Mouse (Mus musculus): ENCODE results near the gene S100a14. TPM values are rescaled to one million over a fixed set of nuclear protein-coding genes. Genes with fewer than 3 reads are reported as not detected.

Gene S100a14
- polyA plus RNA-seq, 1 experiment from 2014 or later, result 10.7 TPM

DNA sequence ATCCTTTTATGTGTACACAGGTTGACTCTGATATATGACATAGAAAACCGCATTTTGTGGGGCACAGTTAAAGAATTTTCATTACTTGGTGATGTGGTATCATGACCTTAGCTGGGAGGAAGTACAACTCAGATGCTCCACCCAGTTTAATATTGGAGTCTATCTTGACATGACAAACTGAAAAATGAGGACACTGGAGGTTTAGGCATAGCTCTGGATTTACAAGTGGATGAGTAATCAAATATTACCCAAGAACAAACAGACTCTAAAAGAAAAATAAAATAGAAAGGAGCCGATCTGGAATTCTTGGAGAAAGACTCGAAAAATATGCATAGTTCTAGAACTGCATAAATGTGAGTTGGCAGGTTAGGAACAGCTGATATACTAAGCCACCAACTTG lies 48.7 kb downstream of the S100a14 start:
- no peak for ATAC-seq
- Histone ChIP-seq H3K27me3 (replicated peaks; ENCODE audit: control insufficient read depth, insufficient read depth, low read length) (no peaks in the 10 kb centered on the region), H3K4me1 (ENCODE audit: control insufficient read depth, insufficient read depth, low read length) (no peaks in the 10 kb centered on the region), H3K9me3 (ENCODE audit: control insufficient read depth, low read length) (no peaks in the 10 kb centered on the region), H3K9ac (ENCODE audit: low read depth, low read length) (no peak overlapping the region), H3K36me3 (ENCODE audit: control insufficient read depth, insufficient read depth, low read length) (no peaks in the 10 kb centered on the region), H3K4me3 (ENCODE audit: low read length) (no peak overlapping the region), H3K27ac (ENCODE audit: low read length) (no peak overlapping the region), H3K4me2 (ENCODE audit: low read depth, low read length) (no peak overlapping the region)
- 57% methylated on average over 3 of the region's 3 CpGs for WGBS

DNA sequence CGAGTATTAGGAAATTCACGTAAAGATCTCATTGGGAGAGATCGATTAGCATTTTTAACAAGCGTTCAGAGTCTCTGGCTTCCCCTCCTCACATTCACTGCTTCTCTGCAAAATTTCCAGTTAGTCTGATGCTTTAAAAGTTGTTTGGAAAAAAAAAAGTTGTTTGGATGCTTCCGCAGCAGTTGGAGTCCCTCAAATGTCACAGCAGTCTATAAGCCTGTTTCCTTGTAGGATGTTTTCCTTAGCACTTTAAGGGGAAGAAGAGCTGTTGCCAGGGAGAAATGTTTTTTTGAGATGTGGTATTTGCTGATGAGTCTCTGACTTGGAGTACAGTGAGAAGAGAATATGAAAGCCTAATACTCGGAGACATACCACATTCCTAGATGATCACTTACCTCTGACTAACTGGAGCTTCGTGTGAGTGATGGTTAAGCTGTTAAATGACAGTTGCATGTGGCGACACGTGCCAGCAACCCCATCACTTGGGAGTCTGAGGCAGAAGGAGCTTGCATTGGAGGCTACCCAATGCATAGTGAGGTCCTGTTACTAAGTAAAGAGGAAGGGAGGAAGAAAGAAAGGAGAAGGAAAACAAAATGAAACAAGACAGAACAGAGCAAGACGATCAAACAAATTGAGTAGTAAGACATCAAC lies 49.8 kb downstream of the S100a14 start:
- no peak for ATAC-seq
- WGBS, result 69% methylated on average over 10 of the region's 10 CpGs
- no peak overlapping the region for H3K27ac ChIP-seq (ENCODE audit: low read length)
- no peak overlapping the region for H3K9ac ChIP-seq (ENCODE audit: low read depth, low read length)
- no peak overlapping the region for H3K4me3 ChIP-seq (ENCODE audit: low read length)
- H3K27me3 ChIP-seq (replicated peaks; ENCODE audit: control insufficient read depth, insufficient read depth, low read length), result no peaks in the 10 kb centered on the region
- H3K36me3 ChIP-seq (ENCODE audit: control insufficient read depth, insufficient read depth, low read length), result no peaks in the 10 kb centered on the region
- H3K9me3 ChIP-seq (ENCODE audit: control insufficient read depth, low read length), result no peaks in the 10 kb centered on the region
- H3K4me2 ChIP-seq (ENCODE audit: low read depth, low read length), result no peak overlapping the region
- H3K4me1 ChIP-seq (ENCODE audit: control insufficient read depth, insufficient read depth, low read length), result no peaks in the 10 kb centered on the region

Other genes with a start within 250 kb of the S100a14 start
- gene Gatad2b, start 233.7 kb upstream of the S100a14 start, polyA plus RNA-seq (2015; fragmentation: Nextera tagmentation; extraction: Ambion mirVana), result 6.4 and 8.9 TPM in 2 replicates
- gene Slc27a3, start 136.9 kb upstream of the S100a14 start, polyA plus RNA-seq (2015; fragmentation: Nextera tagmentation; extraction: Ambion mirVana), result 8.4 and 8.6 TPM in 2 replicates
- 20.2 and 22.1 TPM in 2 replicates for gene Ints3, start 93.2 kb upstream of the S100a14 start, polyA plus RNA-seq (2015; fragmentation: Nextera tagmentation; extraction: Ambion mirVana)
- 5.6 and 6.6 TPM in 2 replicates for gene Npr1, start 61.0 kb upstream of the S100a14 start, polyA plus RNA-seq (2015; fragmentation: Nextera tagmentation; extraction: Ambion mirVana)
- 125 and 140 TPM in 2 replicates for gene Ilf2, start 50.7 kb upstream of the S100a14 start, polyA plus RNA-seq (2015; fragmentation: Nextera tagmentation; extraction: Ambion mirVana)
- gene Snapin, start 35.8 kb upstream of the S100a14 start, polyA plus RNA-seq (2015; fragmentation: Nextera tagmentation; extraction: Ambion mirVana), result 74.7 and 79.4 TPM in 2 replicates
- gene Chtop, start 17.4 kb upstream of the S100a14 start, polyA plus RNA-seq (2015; fragmentation: Nextera tagmentation; extraction: Ambion mirVana), result 90.4 and 99.8 TPM in 2 replicates
- 142 and 192 TPM in 2 replicates for gene S100a1, start 12.5 kb upstream of the S100a14 start, polyA plus RNA-seq (2015; fragmentation: Nextera tagmentation; extraction: Ambion mirVana)
- gene S100a13, start 12.4 kb upstream of the S100a14 start, polyA plus RNA-seq (2015; fragmentation: Nextera tagmentation; extraction: Ambion mirVana), result 38.5 and 40.8 TPM in 2 replicates
- gene S100a16, start 10.4 kb downstream of the S100a14 start, polyA plus RNA-seq (2015; fragmentation: Nextera tagmentation; extraction: Ambion mirVana), result 99.1 and 113 TPM in 2 replicates
- gene S100a3, start 33.7 kb downstream of the S100a14 start, polyA plus RNA-seq (2015; fragmentation: Nextera tagmentation; extraction: Ambion mirVana), result 0.23 and 0.29 TPM in 2 replicates
- not detected in 2 replicates for gene S100a2, start 63.4 kb downstream of the S100a14 start, polyA plus RNA-seq (2015; fragmentation: Nextera tagmentation; extraction: Ambion mirVana)
- gene Gm42674, start 75.0 kb downstream of the S100a14 start, polyA plus RNA-seq (2015; fragmentation: Nextera tagmentation; extraction: Ambion mirVana), result not detected in 2 replicates
- 3.6 and 4.0 TPM in 2 replicates for gene S100a4, start 76.9 kb downstream of the S100a14 start, polyA plus RNA-seq (2015; fragmentation: Nextera tagmentation; extraction: Ambion mirVana)
- 13.2 and 16.0 TPM in 2 replicates for gene S100a5, start 81.7 kb downstream of the S100a14 start, polyA plus RNA-seq (2015; fragmentation: Nextera tagmentation; extraction: Ambion mirVana)
- gene S100a6, start 86.0 kb downstream of the S100a14 start, polyA plus RNA-seq (2015; fragmentation: Nextera tagmentation; extraction: Ambion mirVana), result 376 and 422 TPM in 2 replicates
- gene S100a7a, start 127.2 kb downstream of the S100a14 start, polyA plus RNA-seq (2015; fragmentation: Nextera tagmentation; extraction: Ambion mirVana), result 0.17 and 0.42 TPM in 2 replicates
- gene S100a8, start 142.1 kb downstream of the S100a14 start, polyA plus RNA-seq (2015; fragmentation: Nextera tagmentation; extraction: Ambion mirVana), result 14.9 and 30.6 TPM in 2 replicates
- gene S100a9, start 168.9 kb downstream of the S100a14 start, polyA plus RNA-seq (2015; fragmentation: Nextera tagmentation; extraction: Ambion mirVana), result 10.1 and 27.1 TPM in 2 replicates
- gene Pglyrp4, start 200.1 kb downstream of the S100a14 start, polyA plus RNA-seq (2015; fragmentation: Nextera tagmentation; extraction: Ambion mirVana), result not detected in 2 replicates